Mouse (Mus musculus) kidney, postnatal 0 days (tissue): ENCODE results near the gene Gucy2g. TPM values are rescaled to one million over a fixed set of nuclear protein-coding genes. Genes with fewer than 3 reads are reported as not detected.

Source experiments
- ATAC-seq: fragments of 200-750 bp; cut with Nextera tagmentation; replicated peaks from 2 replicates; pipeline ENCODE4 v1.8.0; 2017; ENCODE audit warnings: low read depth, moderate number of reproducible peaks, moderate TSS enrichment, moderate library complexity; ENCODE audit not compliant: low FRiP score
- DNase-seq: peaks from one replicate; pipeline ENCODE4 v3.0.0-alpha.2; 2016; ENCODE audit warnings: low spot score
- H3K27ac ChIP-seq: fragments of 300-500 bp; sonication (generic); 2 replicates; pipeline ENCODE4 v1.5.1; 2014; ENCODE audit warnings: mild to moderate bottlenecking
- H3K27me3 ChIP-seq: fragments of 300-500 bp; sonication (generic); 2 replicates; pipeline ENCODE4 v1.6.1; 2014; ENCODE audit warnings: low read length, mixed read lengths; ENCODE audit not compliant: insufficient read depth
- H3K36me3 ChIP-seq: fragments of 300-500 bp; sonication (generic); 2 replicates; pipeline ENCODE4 v1.6.1; 2014; ENCODE audit warnings: low read length, mixed read lengths; ENCODE audit not compliant: insufficient read depth
- H3K4me1 ChIP-seq: fragments of 300-500 bp; sonication (generic); replicated peaks from 2 replicates; pipeline ENCODE4 v1.6.1; 2014; ENCODE audit warnings: antibody characterized with exemption, low read length, mixed read lengths; ENCODE audit not compliant: insufficient read depth
- H3K4me2 ChIP-seq: fragments of 300-500 bp; sonication (generic); 2 replicates; pipeline ENCODE4 v1.6.1; 2014; ENCODE audit warnings: mild to moderate bottlenecking, low read length, moderate library complexity, mixed read lengths
- H3K4me3 ChIP-seq: fragments of 300-500 bp; sonication (generic); replicated peaks from 2 replicates; pipeline ENCODE4 v1.5.1; 2014; ENCODE audit warnings: low read depth, low read length
- H3K9ac ChIP-seq: fragments of 300-500 bp; sonication (generic); 2 replicates; pipeline ENCODE4 v1.6.1; 2014; ENCODE audit warnings: low read depth, low read length
- H3K9me3 ChIP-seq: fragments of 300-500 bp; sonication (generic); replicated peaks from 2 replicates; pipeline ENCODE4 v1.6.1; 2016; ENCODE audit warnings: low read length, inconsistent platforms, mixed read lengths
- CTCF ChIP-seq: IDR thresholded peaks from 2 replicates; pipeline ENCODE4 v1.5.1; 2016; ENCODE audit warnings: antibody characterized with exemption, low read depth, mild to moderate bottlenecking, moderate library complexity
- WGBS: fragments of 180-500 bp; shearing (Covaris S2); extraction: QIAGEN DNeasy Blood & Tissue Kit; methylation state at CpG from one replicate; pipeline ENCODE4 v1.1.7; 2014; 5-methylcytosine and 5-hydroxymethylcytosine counted together
- polyA plus RNA-seq: library from polyadenylated mRNA; unstranded; fragments of >200 nt; fragmentation: Nextera tagmentation; extraction: Ambion mirVana; gene quantifications from 2 replicates; pipeline ENCODE4 v1.2.1, GENCODE M21; 2015

Gucy2g gene
- polyA plus RNA-seq, 1 experiment from 2014 or later: 0.34 TPM

DNA sequence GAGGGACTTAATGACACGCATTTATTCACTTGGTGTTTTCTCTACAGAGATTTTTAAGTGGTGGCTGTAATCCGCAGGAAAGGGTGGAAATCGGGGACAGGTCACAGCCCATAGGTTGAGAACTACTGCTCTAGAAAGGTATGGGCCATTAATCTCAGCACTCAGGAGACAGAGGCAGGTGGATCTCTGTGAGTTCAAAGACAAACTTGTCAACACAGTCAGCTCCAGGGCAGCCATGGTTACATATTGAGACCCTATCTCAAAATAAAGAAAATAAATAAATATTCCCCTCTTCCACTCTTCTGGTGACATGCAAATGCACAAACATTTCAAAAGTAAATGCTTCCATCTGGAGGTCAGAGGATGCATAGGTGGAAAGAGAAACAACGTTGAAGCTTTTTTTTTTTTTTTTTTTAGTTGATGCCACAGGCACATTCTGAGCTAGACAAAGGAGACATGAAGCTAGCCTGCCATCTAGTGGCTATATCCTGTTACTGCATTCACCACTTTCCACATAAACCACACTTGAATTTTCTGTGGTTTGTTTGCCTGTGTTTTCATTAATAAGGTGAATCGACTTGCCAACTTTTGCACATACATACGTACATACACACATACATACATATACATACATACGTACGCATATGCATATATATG, 34.4 kb downstream of the Gucy2g start:
- 33% methylated on average over 8 of the region's 8 CpGs for WGBS
- H3K27ac ChIP-seq: no peak overlapping the region
- ATAC-seq: no peak

DNA sequence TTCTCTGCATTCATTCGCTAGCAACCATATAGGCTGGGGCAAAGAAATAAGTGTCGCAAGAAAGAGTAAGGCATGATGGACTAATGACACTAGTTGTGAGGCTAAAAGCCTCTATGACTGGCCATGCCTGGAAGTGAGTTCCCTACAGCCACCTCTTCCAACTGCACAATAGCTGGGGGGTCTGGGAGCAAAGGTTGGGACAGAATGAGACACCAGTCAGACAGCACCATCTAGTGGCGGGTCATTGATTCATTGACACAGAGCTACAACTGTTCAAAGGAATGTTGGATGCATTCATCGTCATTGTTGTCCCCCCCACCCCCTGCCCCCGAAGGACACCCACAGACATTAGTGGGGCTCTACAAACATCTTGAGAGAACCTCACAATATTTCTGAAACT, 42.7 kb downstream of the Gucy2g start:
- WGBS: 36% methylated on average over 5 of the region's 5 CpGs
- DNase-seq (peak; percentile 89), ATAC-seq (peak; percentile 57)
- H3K4me2 ChIP-seq: peak overlapping the region; percentile 31
- no peaks in the 10 kb centered on the region for H3K27me3 ChIP-seq
- H3K9ac ChIP-seq: no peak overlapping the region
- no peaks in the 10 kb centered on the region for H3K4me1 ChIP-seq
- no peak overlapping the region for H3K27ac ChIP-seq
- no peaks in the 10 kb centered on the region for H3K9me3 ChIP-seq
- TF ChIP-seq CTCF: peak; percentile 88
- H3K4me3 ChIP-seq: no peak overlapping the region
- no peaks in the 10 kb centered on the region for H3K36me3 ChIP-seq

More for the DNA sequence above, 34.4 kb downstream of the Gucy2g start:
- Histone ChIP-seq H3K9me3 (no peaks in the 10 kb centered on the region), H3K4me1 (no peaks in the 10 kb centered on the region), H3K27me3 (no peaks in the 10 kb centered on the region; the same call in 1 of the 2 replicates), H3K36me3 (no peaks in the 10 kb centered on the region), H3K9ac (no peak overlapping the region), H3K4me3 (no peak overlapping the region), H3K4me2 (no peak overlapping the region)
- TF ChIP-seq CTCF: peak; percentile 90
- DNase-seq: peak; percentile 89

DNA sequence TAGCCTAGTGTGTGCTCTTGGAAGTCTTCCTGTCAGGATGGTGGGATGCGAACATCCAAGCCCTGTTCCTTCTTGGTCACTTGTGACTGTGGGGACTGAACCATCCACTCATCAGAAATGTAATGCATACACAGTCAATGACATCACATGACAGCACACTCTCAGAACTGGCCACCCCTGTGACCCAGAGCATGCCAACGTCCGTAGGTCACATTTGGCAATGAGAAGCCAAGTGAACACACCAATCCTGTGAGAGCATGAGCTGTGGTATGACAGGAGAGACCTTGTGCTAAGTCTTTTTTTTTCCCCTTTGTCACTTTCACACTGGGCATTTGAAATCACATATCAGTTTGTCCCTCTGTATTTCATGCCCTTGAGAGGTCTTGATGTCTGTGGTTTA, 45.5 kb downstream of the Gucy2g start:
- Histone ChIP-seq H3K27ac (no peak overlapping the region), H3K9me3 (no peaks in the 10 kb centered on the region), H3K9ac (no peak overlapping the region), H3K4me1 (no peaks in the 10 kb centered on the region), H3K36me3 (no peaks in the 10 kb centered on the region), H3K4me3 (no peak overlapping the region), H3K4me2 (no peak overlapping the region), H3K27me3 (no peaks in the 10 kb centered on the region)
- no peak for ATAC-seq
- DNase-seq: no peak
- TF ChIP-seq CTCF: no peak
- WGBS: 91% methylated on average over 3 of the region's 3 CpGs

DNA sequence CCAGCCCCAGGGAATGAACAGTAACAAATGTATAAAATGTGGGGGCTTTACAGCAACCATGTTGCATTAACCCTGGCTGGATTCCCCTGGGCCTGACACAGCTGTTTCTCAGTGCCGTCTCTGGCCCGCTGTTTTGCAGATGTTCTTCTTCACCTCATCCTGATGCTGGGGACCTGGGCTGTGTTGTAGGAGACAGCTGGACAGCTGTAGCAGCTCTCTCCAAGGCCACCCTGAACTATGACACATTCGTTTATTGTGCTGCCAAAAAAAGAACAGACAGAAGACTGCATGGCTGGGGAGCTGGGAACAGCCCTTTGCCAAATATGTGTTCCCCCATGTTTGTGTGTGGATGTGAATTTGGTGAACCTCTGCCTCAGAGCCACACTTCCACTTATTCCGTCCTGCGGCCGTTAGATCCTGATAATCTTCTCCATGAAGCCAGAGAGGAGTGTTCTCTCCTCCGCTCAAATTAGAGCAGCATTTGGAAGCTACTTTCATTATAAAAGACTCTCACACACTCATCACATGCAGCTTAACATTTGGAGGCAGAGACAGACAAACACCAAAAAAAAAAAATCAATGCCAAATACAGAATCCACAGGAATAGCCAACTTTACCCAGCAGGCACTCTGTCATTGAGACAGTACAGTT, 46.4 kb downstream of the Gucy2g start:
- 71% methylated on average over 7 of the region's 7 CpGs for WGBS
- ATAC-seq: no peak; the same call in 1 of the 2 replicates
- peak; percentile 78 for DNase-seq

DNA sequence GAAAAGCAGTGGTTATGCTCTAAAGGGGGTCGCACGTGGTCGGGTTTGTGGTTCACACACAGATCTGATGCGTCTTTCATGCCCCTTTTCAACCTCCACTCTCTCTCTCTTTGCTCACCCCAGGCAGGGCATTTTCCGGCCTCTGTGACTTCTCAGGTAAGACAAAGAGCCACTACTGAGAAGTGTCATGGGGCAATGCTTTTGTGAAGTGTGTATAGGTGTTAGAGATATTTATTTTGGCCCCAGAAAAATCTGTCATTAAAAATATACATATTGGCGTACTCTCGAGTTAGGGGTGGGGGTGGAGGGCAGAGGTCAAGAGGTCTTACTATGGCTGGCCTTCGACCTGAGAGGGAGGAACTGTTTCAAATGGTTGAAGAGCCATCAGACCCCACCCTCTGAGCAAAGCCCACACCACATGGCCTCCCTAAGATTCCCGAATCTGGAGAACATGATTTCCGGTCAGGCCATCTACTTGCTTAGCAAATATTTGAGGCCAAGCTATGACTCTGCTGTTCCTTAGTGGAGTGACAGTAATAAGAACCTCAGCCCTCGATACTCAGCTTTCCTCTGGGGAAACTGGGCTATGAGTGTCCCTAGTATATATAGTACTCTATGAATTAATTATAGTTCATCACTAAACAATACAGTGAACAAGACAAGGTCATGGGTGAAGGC, 47.2 kb downstream of the Gucy2g start:
- WGBS: 74% methylated on average over 11 of the region's 11 CpGs
- ATAC-seq: no peak; the same call in 1 of the 2 replicates
- H3K27ac ChIP-seq: 0 out of 2 replicates have a peak overlapping the region, but pooled peaks have one; percentile 19
- H3K9me3 ChIP-seq: no peaks in the 10 kb centered on the region
- H3K4me2 ChIP-seq: no peak overlapping the region
- no peaks in the 10 kb centered on the region for H3K36me3 ChIP-seq
- no peaks in the 10 kb centered on the region for H3K4me1 ChIP-seq
- no peaks in the 10 kb centered on the region for H3K27me3 ChIP-seq
- no peak overlapping the region for H3K4me3 ChIP-seq
- no peak for TF ChIP-seq CTCF
- peak; percentile 69 for DNase-seq
- no peak overlapping the region for H3K9ac ChIP-seq

More for the DNA sequence above, 46.4 kb downstream of the Gucy2g start:
- no peaks in the 10 kb centered on the region for H3K4me1 ChIP-seq
- no peaks in the 10 kb centered on the region for H3K27me3 ChIP-seq
- no peak for TF ChIP-seq CTCF
- H3K4me3 ChIP-seq: no peak overlapping the region
- peak overlapping the region; percentile 19; the same call in 1 of the 2 replicates for H3K27ac ChIP-seq
- no peaks in the 10 kb centered on the region for H3K9me3 ChIP-seq
- no peaks in the 10 kb centered on the region for H3K36me3 ChIP-seq
- no peak overlapping the region for H3K4me2 ChIP-seq
- H3K9ac ChIP-seq: no peak overlapping the region

DNA sequence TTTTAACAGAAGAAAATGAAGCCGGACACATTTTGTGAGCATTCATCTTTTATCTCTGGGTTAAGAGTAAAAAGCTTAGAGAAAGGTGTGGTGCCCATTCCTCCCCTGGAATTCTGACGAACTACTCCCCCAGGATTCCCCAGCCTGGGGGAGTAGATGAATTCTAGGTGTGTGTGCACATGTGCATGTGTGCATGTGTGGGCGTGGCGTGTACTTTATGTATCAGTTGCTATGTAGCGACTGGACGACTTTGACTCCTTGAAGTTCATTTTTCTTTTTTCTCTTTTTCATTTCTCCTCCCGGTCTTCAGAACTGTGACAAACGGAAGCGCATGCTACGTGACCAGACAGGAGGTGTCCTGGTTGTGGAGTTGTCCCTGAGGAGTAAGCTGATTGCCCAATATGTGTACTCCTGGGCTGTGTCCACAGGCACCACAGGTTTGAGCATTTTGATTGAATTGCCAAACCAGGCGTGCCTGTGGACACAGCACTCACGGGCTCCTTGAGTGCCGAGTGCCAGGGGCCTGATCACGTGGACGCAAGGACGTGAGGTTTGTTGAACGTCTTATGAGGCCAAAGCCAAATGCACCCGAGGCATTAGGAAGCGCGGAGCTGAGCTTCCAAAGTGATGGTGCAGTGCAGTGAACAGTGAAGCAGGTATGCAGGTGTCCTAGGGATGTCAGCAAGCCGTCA, 48.6 kb downstream of the Gucy2g start:
- Histone ChIP-seq H3K9ac (no peak overlapping the region), H3K4me1 (no peaks in the 10 kb centered on the region), H3K27ac (no peak overlapping the region), H3K4me2 (no peak overlapping the region), H3K36me3 (no peaks in the 10 kb centered on the region), H3K27me3 (no peaks in the 10 kb centered on the region), H3K4me3 (no peak overlapping the region), H3K9me3 (no peaks in the 10 kb centered on the region)
- no peak for DNase-seq
- WGBS: 82% methylated on average over 21 of the region's 21 CpGs
- TF ChIP-seq CTCF: no peak
- no peak for ATAC-seq
